Mouse (Mus musculus) embryonic facial prominence, embryonic 10.5 days (tissue): ENCODE data around the gene Cnot6. TPM values are rescaled to one million over a fixed set of nuclear protein-coding genes. Genes with fewer than 3 reads are reported as not detected.

Experiments used
- DNase-seq: peaks from one replicate; pipeline ENCODE4 v3.0.0-alpha.2; 2017; ENCODE audit warnings: low spot score
- H3K27ac ChIP-seq: fragments of 300-500 bp; sonication (generic); replicated peaks from 2 replicates; pipeline ENCODE4 v1.5.1; 2016; ENCODE audit warnings: mild to moderate bottlenecking
- H3K27me3 ChIP-seq: fragments of 300-500 bp; sonication (generic); replicated peaks from 2 replicates; pipeline ENCODE4 v1.6.1; 2016; ENCODE audit warnings: low read depth, mild to moderate bottlenecking; ENCODE audit not compliant: poor library complexity, severe bottlenecking
- H3K36me3 ChIP-seq: fragments of 300-500 bp; sonication (generic); replicated peaks from 2 replicates; pipeline ENCODE4 v1.6.1; 2016; ENCODE audit warnings: mild to moderate bottlenecking, moderate library complexity
- H3K4me1 ChIP-seq: fragments of 300-500 bp; sonication (generic); 2 replicates; pipeline ENCODE4 v1.6.1; 2016
- H3K4me3 ChIP-seq: fragments of 300-500 bp; sonication (generic); 2 replicates; pipeline ENCODE4 v1.5.1; 2016; ENCODE audit warnings: mild to moderate bottlenecking, moderate library complexity
- H3K9me3 ChIP-seq: fragments of 300-500 bp; sonication (generic); 2 replicates; pipeline ENCODE4 v1.6.1; 2016; ENCODE audit warnings: mild to moderate bottlenecking
- WGBS: fragments of 180-500 bp; shearing (Covaris S2); methylation state at CpG from one replicate; pipeline ENCODE4 v1.1.7; 2016; 5-methylcytosine and 5-hydroxymethylcytosine counted together
- polyA plus RNA-seq: library from polyadenylated mRNA; unstranded; fragments of >200 nt; fragmentation: Nextera tagmentation; extraction: Ambion mirVana; gene quantifications from 2 replicates; pipeline ENCODE4 v1.2.1, GENCODE M21; 2016

The Cnot6 gene
- polyA plus RNA-seq, 1 experiment from 2014 or later = 61.7 TPM

DNA sequence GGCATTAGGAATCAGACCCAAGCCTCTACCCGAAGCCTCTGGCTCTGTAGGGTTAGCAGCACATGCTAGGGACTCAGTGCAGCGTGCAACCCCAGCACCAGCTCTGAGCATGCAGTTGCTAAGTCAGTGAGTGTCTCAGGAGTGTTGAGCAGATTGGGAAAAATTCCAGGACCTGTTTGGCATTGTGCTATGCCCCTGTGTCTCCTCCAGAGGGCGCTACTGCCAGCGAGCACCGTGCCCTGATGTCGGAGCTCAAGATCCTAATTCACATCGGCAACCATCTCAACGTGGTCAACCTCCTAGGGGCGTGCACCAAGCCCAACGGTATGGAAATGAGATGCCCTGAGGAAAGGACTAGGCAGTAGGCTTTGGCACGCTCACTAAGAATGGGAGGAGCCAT lies 76.1 kb downstream of the Cnot6 start:
- 5% methylated on average over 11 of the region's 11 CpGs for WGBS
- DNase-seq = peak; percentile 42
- peak overlapping the region; percentile 23; the same call in 1 of the 2 replicates for H3K4me3 ChIP-seq
- H3K9me3 ChIP-seq = no peaks in the 10 kb centered on the region
- no peak overlapping the region for H3K27ac ChIP-seq
- no peaks in the 10 kb centered on the region for H3K36me3 ChIP-seq
- peaks cover 68% of the 10 kb centered on the region for H3K27me3 ChIP-seq
- H3K4me1 ChIP-seq = peaks cover 18% of the 10 kb centered on the region

DNA sequence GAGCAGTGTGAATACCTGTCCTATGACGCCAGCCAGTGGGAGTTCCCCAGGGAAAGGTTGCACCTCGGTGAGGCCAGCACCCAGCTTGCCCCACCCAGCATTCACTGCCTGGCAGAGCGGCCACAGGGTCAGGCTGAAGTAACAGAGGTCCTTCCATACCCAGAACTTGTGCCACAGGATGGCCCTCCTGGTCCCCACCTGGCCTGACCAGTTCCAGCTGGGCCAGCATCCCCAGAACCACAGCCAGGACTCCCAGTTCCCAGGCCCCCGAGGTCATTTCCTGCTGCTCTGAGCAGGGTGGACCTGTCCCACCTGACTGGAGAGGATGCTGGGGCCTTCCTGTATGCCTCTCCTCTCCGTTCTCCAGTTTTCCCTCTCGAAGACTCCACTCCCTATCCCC lies 76.9 kb downstream of the Cnot6 start:
- 66% methylated on average over 6 of the region's 6 CpGs for WGBS

DNA sequence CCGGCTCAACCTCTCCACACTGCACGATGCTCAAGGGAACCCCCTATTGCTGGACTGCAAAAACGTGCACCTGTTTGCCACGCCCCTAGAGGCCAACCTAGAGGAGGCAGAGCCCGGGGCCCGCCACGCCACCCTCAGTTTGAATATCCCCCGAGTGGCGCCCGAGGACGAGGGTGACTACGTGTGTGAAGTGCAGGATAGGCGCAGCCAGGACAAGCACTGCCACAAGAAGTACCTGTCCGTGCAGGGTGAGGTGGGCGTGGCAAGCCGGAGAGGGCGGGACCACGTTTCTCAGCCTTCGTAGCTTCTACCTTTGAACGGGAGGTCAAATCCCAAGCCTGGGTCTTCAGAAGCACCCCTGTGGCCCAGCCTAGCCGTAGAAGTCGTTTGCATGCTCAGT lies 78.4 kb downstream of the Cnot6 start:
- 5% methylated on average over 22 of the region's 22 CpGs for WGBS
- H3K27me3 ChIP-seq = peaks cover 68% of the 10 kb centered on the region
- H3K4me3 ChIP-seq = peak overlapping the region; percentile 39

More for the DNA sequence above, 76.9 kb downstream of the Cnot6 start:
- H3K9me3 ChIP-seq = no peaks in the 10 kb centered on the region
- DNase-seq = no peak
- H3K27ac ChIP-seq = no peak overlapping the region
- peaks cover 68% of the 10 kb centered on the region for H3K27me3 ChIP-seq
- peaks cover 18% of the 10 kb centered on the region for H3K4me1 ChIP-seq
- no peaks in the 10 kb centered on the region for H3K36me3 ChIP-seq
- H3K4me3 ChIP-seq = no peak overlapping the region

DNA sequence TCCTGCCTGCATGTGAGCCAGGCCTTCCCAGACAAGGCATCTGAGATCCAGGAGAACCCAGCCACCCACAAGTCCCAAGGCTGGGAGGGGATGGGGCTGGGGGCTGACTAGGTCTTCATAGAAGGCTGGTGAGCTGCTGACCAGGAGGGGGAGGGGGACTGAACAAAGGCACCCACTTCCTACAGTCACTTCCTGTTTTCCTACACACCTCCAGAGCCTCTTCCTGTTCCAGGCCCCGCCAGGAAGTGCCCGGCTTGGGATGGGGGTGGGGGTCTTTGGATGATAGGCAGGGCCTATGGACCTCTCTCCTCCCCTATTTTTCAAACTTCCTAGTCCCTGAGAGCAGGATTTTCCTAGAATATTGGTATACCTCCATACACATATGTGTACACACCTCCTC lies 80.3 kb downstream of the Cnot6 start:
- WGBS = 62% methylated on average over 2 of the region's 2 CpGs
- H3K27me3 ChIP-seq = peaks cover 55% of the 10 kb centered on the region
- H3K27ac ChIP-seq = no peak overlapping the region

More for the DNA sequence above, 78.4 kb downstream of the Cnot6 start:
- H3K4me1 ChIP-seq = peaks cover 18% of the 10 kb centered on the region
- no peaks in the 10 kb centered on the region for H3K9me3 ChIP-seq
- no peak for DNase-seq
- H3K27ac ChIP-seq = no peak overlapping the region
- H3K36me3 ChIP-seq = no peaks in the 10 kb centered on the region

DNA sequence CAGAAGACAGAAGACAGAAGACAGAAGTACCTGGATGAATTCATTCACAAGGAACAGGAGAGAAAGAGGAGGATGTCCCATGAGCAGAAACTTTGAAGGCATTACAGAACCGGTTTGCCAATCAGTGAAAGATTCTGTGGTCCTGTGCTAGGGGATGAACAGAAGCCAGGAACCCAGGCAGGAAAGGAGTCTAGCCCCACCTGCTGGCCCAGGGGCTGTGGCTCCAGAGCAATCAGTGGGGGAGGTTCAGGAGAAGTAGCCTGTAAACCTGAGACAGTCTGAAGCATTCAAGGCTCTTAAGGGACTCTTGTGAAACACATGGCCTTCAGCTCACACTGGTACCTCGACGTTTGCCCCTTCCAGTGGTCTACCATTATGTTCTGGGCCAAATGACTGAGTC lies 81.4 kb downstream of the Cnot6 start:
- Histone ChIP-seq H3K36me3 (no peaks in the 10 kb centered on the region), H3K27ac (no peak overlapping the region), H3K27me3 (peaks cover 44% of the 10 kb centered on the region), H3K9me3 (no peaks in the 10 kb centered on the region), H3K4me3 (no peak overlapping the region), H3K4me1 (peaks cover 20% of the 10 kb centered on the region)
- no peak for DNase-seq
- WGBS = 33% methylated on average over 3 of the region's 3 CpGs

More for the DNA sequence above, 80.3 kb downstream of the Cnot6 start:
- no peaks in the 10 kb centered on the region for H3K9me3 ChIP-seq
- H3K4me1 ChIP-seq = peaks cover 18% of the 10 kb centered on the region
- H3K4me3 ChIP-seq = no peak overlapping the region
- H3K36me3 ChIP-seq = no peaks in the 10 kb centered on the region
- DNase-seq = no peak

DNA sequence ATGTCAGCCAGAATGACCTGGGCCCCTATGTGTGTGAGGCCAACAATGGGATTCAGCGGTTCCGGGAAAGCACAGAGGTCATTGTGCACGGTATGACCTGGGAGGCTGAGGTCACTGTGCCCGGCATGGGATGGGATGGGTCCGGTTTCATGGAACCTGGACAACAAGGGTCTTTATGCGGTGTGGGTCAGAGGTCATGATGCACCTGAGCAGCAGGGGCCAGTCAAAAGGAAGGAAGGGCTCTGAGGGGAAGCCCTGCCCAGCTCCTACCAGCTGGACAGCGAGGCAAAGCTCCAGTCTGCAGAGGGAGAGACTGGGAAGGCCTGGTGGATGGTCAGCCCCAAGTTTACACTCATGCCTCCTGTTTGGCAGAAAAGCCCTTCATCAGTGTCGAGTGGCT lies 85.8 kb downstream of the Cnot6 start:
- H3K36me3 ChIP-seq = no peaks in the 10 kb centered on the region
- WGBS = 60% methylated on average over 8 of the region's 8 CpGs

DNA sequence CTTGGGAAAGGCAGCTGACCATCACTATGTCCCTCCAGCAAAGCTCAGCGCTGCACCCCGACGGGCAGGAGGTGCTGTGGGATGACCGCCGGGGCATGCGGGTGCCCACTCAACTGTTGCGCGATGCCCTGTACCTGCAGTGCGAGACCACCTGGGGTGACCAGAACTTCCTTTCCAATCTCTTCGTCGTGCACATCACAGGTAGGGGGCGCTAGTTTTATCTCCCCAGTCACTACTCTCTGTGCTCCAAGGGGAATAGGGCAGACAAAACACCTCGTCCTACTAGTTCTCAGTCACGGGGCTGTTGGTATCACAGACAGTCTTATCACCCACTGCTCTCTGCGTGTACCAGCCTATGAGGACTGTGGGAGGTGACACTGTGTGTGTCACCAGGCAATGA lies 86.7 kb downstream of the Cnot6 start:
- no peak for DNase-seq
- no peak overlapping the region for H3K4me3 ChIP-seq
- H3K27me3 ChIP-seq = no peaks in the 10 kb centered on the region
- peaks cover 15% of the 10 kb centered on the region for H3K4me1 ChIP-seq
- H3K9me3 ChIP-seq = no peaks in the 10 kb centered on the region
- no peak overlapping the region for H3K27ac ChIP-seq
- WGBS = 69% methylated on average over 15 of the region's 15 CpGs
- no peaks in the 10 kb centered on the region for H3K36me3 ChIP-seq

More for the DNA sequence above, 85.8 kb downstream of the Cnot6 start:
- H3K27ac ChIP-seq = no peak overlapping the region
- no peaks in the 10 kb centered on the region for H3K9me3 ChIP-seq
- peaks cover 15% of the 10 kb centered on the region for H3K4me1 ChIP-seq
- no peak for DNase-seq
- no peaks in the 10 kb centered on the region; the same call in 1 of the 2 replicates for H3K27me3 ChIP-seq
- no peak overlapping the region for H3K4me3 ChIP-seq

DNA sequence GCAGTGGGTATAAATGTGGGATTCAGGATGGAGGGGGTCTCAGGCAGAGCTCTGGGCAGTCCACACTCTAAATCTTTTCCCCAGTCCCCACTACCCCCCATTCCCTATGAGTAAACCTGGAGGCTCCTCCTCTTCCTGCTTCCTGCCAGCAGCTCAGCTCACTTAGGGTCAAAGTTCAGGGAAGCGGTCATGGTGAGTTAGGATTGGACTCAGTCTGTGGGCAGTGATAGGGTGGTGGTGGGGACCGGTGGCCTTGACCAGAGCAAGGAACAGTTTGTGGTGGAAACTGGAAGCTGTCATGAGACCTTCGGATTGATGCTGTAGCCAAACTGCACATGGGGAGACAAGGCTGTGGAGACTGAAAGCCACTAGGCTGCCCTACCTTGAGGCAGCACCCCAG lies 88.4 kb downstream of the Cnot6 start:
- Histone ChIP-seq H3K4me3 (no peak overlapping the region), H3K4me1 (peaks cover 15% of the 10 kb centered on the region), H3K27ac (no peak overlapping the region), H3K9me3 (no peaks in the 10 kb centered on the region), H3K27me3 (no peaks in the 10 kb centered on the region), H3K36me3 (no peaks in the 10 kb centered on the region)
- WGBS = 75% methylated on average over 3 of the region's 3 CpGs
- no peak for DNase-seq

DNA sequence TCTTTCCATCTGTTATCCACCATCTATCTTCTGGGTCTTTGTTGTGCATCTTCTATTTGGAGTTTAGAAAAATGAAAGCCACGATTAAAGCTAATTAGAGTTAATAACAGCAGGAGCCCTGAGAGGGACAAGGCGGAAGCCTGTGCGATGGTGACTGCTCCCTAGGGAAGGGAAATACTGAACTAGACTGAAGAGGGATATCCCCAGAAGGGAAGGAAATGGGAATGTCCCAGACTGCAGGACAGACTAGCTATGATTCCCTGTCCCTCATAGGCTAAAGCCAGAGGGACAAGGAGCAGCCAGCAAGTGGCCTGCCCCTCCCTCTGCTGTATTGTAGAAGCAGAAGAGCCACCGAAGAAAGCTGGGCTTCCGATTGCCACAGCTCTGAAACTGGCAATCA lies 90.6 kb downstream of the Cnot6 start:
- WGBS = 77% methylated on average over 5 of the region's 5 CpGs

More for the DNA sequence above, 90.6 kb downstream of the Cnot6 start:
- Histone ChIP-seq H3K4me1 (peaks cover 14% of the 10 kb centered on the region), H3K27me3 (no peaks in the 10 kb centered on the region), H3K9me3 (no peaks in the 10 kb centered on the region), H3K27ac (no peak overlapping the region), H3K36me3 (no peaks in the 10 kb centered on the region), H3K4me3 (no peak overlapping the region)
- no peak for DNase-seq

Other genes starting within 250 kb of the Cnot6 start
- not detected in 2 replicates for gene Olfr1386, start 247.7 kb downstream of the Cnot6 start, polyA plus RNA-seq
- gene Olfr1385, start 223.7 kb downstream of the Cnot6 start, polyA plus RNA-seq = not detected in 2 replicates
- gene Olfr1384, start 206.0 kb downstream of the Cnot6 start, polyA plus RNA-seq = not detected in 2 replicates
- gene Olfr1383, start 193.1 kb downstream of the Cnot6 start, polyA plus RNA-seq = not detected in 2 replicates
- gene Olfr1382, start 184.5 kb downstream of the Cnot6 start, polyA plus RNA-seq = not detected in 2 replicates
- not detected in 2 replicates for gene Olfr1381, start 169.3 kb downstream of the Cnot6 start, polyA plus RNA-seq
- not detected in 2 replicates for gene Olfr1380, start 155.8 kb downstream of the Cnot6 start, polyA plus RNA-seq
- gene Flt4, start 103.5 kb downstream of the Cnot6 start, polyA plus RNA-seq = 5.6 and 6.0 TPM in 2 replicates
- not detected in 2 replicates for gene Scgb3a1, start 49.1 kb downstream of the Cnot6 start, polyA plus RNA-seq
- 40.5 and 44.0 TPM in 2 replicates for gene Gfpt2, start 81.5 kb upstream of the Cnot6 start, polyA plus RNA-seq
- gene Mapk9, start 134.0 kb upstream of the Cnot6 start, polyA plus RNA-seq = 26.0 and 28.4 TPM in 2 replicates
- 0.19 and 0.87 TPM in 2 replicates for gene Rasgef1c, start 189.1 kb upstream of the Cnot6 start, polyA plus RNA-seq